Mouse (Mus musculus) stomach, embryonic 16.5 days (tissue): ENCODE data around the gene Galntl5. TPM values are rescaled to one million over a fixed set of nuclear protein-coding genes. Genes with fewer than 3 reads are reported as not detected.
"Not testable (repeated sequence)": the region's sequence is repeated elsewhere in the genome, so short reads cannot be mapped to it uniquely, and the experiment has no call there.

ENCODE experiments used
- ATAC-seq: fragments of 200-750 bp; cut with Nextera tagmentation; 2 replicates; pipeline ENCODE4 v1.8.0; 2017; ENCODE audit warnings: moderate number of reproducible peaks, moderate TSS enrichment; ENCODE audit not compliant: insufficient read depth, low FRiP score
- H3K27ac ChIP-seq: fragments of 300-500 bp; sonication (generic); 2 replicates; pipeline ENCODE4 v1.5.1; 2014; ENCODE audit warnings: low read length
- H3K27me3 ChIP-seq: fragments of 300-500 bp; sonication (generic); 2 replicates; pipeline ENCODE4 v1.6.1; 2014; ENCODE audit warnings: low read length, control low read depth, mixed read lengths; ENCODE audit not compliant: control insufficient read depth, insufficient read depth
- H3K36me3 ChIP-seq: fragments of 300-500 bp; sonication (generic); 2 replicates; pipeline ENCODE4 v1.6.1; 2014; ENCODE audit warnings: low read length; ENCODE audit not compliant: control insufficient read depth, insufficient read depth
- H3K4me1 ChIP-seq: fragments of 300-500 bp; sonication (generic); 2 replicates; pipeline ENCODE4 v1.6.1; 2014; ENCODE audit warnings: low read length, control low read depth, mixed read lengths; ENCODE audit not compliant: control insufficient read depth, insufficient read depth
- H3K4me2 ChIP-seq: fragments of 300-500 bp; sonication (generic); 2 replicates; pipeline ENCODE4 v1.6.1; 2014; ENCODE audit warnings: low read depth, low read length, mixed read lengths
- H3K4me3 ChIP-seq: fragments of 300-500 bp; sonication (generic); replicated peaks from 2 replicates; pipeline ENCODE4 v1.5.1; 2014; ENCODE audit warnings: mild to moderate bottlenecking, low read length
- H3K9ac ChIP-seq: fragments of 300-500 bp; sonication (generic); 2 replicates; pipeline ENCODE4 v1.6.1; 2014; ENCODE audit warnings: low read length
- H3K9me3 ChIP-seq: fragments of 300-500 bp; sonication (generic); replicated peaks from 2 replicates; pipeline ENCODE4 v1.6.1; 2016; ENCODE audit warnings: low read length, control low read depth; ENCODE audit not compliant: control insufficient read depth
- WGBS: fragments of 180-500 bp; shearing (Covaris S2); extraction: QIAGEN DNeasy Blood & Tissue Kit; methylation state at CpG from one replicate; pipeline ENCODE4 v1.1.7; 2014; 5-methylcytosine and 5-hydroxymethylcytosine counted together
- polyA plus RNA-seq: library from polyadenylated mRNA; unstranded; fragments of >200 nt; fragmentation: Nextera tagmentation; extraction: Ambion mirVana; gene quantifications from 2 replicates; pipeline ENCODE4 v1.2.1, GENCODE M21; 2015

Gene Galntl5
- polyA plus RNA-seq, 1 experiment from 2014 or later = not detected

- 2% methylated on average over 72 of the region's 72 CpGs for WGBS
- peak; percentile 95 for ATAC-seq
- peak within 1 kb of the TSS; percentile 69 for H3K4me3 ChIP-seq
Measured at GRCm38 (mm10) chr5:25222752-25223702, 41.8 kb downstream of the Galntl5 start, which contains the start of gene E130116L18Rik. E130116L18Rik (minus strand) TSS chr5:25223153.

GRCm38 (mm10) chr5:25224377-25224776 is 43.1 kb downstream of the Galntl5 start:
- peak overlapping the region; percentile 66 for H3K4me2 ChIP-seq
- not testable (repeated sequence) for H3K9ac ChIP-seq, H3K9me3 ChIP-seq, H3K4me1 ChIP-seq, H3K27ac ChIP-seq, H3K4me3 ChIP-seq, H3K36me3 ChIP-seq, H3K27me3 ChIP-seq, ATAC-seq
- WGBS = 91% methylated on average over 1 of the region's 1 CpGs

More at GRCm38 (mm10) chr5:25222752-25223702, 41.8 kb downstream of the Galntl5 start, which contains the start of gene E130116L18Rik:
- Histone ChIP-seq H3K27ac (peak within 1 kb of the TSS; percentile 90), H3K36me3 (peaks cover 3% of the 10 kb centered on the region; the same call in 1 of the 2 replicates), H3K27me3 (no peaks in the 10 kb centered on the region), H3K9ac (peak within 1 kb of the TSS; percentile 94), H3K4me2 (peak within 1 kb of the TSS; percentile 66), H3K9me3 (no peaks in the 10 kb centered on the region), H3K4me1 (peaks cover 5% of the 10 kb centered on the region; the same call in 1 of the 2 replicates)

GRCm38 (mm10) chr5:25243101-25243500 is 61.8 kb downstream of the Galntl5 start:
- Histone ChIP-seq H3K9ac (no peak overlapping the region), H3K4me3 (no peak overlapping the region), H3K4me1 (no peaks in the 10 kb centered on the region), H3K4me2 (no peak overlapping the region), H3K27ac (peak overlapping the region; percentile 14; the same call in 1 of the 2 replicates), H3K9me3 (no peaks in the 10 kb centered on the region), H3K27me3 (no peaks in the 10 kb centered on the region), H3K36me3 (no peaks in the 10 kb centered on the region; the same call in 1 of the 2 replicates)
- WGBS = 84% methylated on average over 6 of the region's 6 CpGs
- no peak for ATAC-seq

GRCm38 (mm10) chr5:25245806-25246472 is 64.7 kb downstream of the Galntl5 start:
- Histone ChIP-seq H3K27ac (no peak overlapping the region), H3K4me3 (no peak overlapping the region), H3K27me3 (no peaks in the 10 kb centered on the region), H3K4me1 (no peaks in the 10 kb centered on the region), H3K9ac (no peak overlapping the region), H3K36me3 (peaks cover 6% of the 10 kb centered on the region; the same call in 1 of the 2 replicates), H3K4me2 (no peak overlapping the region), H3K9me3 (no peaks in the 10 kb centered on the region)
- no peak for ATAC-seq
- 81% methylated on average over 10 of the region's 10 CpGs for whole genome bisulfite sequencing

- H3K27me3 ChIP-seq = no peaks in the 10 kb centered on the region
- H3K9me3 ChIP-seq = no peaks in the 10 kb centered on the region
- no peak overlapping the region for H3K27ac ChIP-seq
- WGBS = 63% methylated on average over 1 of the region's 1 CpGs
- H3K36me3 ChIP-seq = peaks cover 10% of the 10 kb centered on the region
- ATAC-seq = no peak
- H3K4me3 ChIP-seq = no peak overlapping the region
- H3K9ac ChIP-seq = no peak overlapping the region
- H3K4me2 ChIP-seq = no peak overlapping the region
- no peaks in the 10 kb centered on the region for H3K4me1 ChIP-seq
Measured at GRCm38 (mm10) chr5:25246473-25246865, 65.2 kb downstream of the Galntl5 start.

- H3K27me3 ChIP-seq = no peaks in the 10 kb centered on the region
- ATAC-seq = no peak
- H3K4me3 ChIP-seq = no peak overlapping the region
- no peak overlapping the region for H3K9ac ChIP-seq
- no peaks in the 10 kb centered on the region for H3K9me3 ChIP-seq
- no peaks in the 10 kb centered on the region for H3K4me1 ChIP-seq
- H3K27ac ChIP-seq = no peak overlapping the region
- 63% methylated on average over 3 of the region's 3 CpGs for WGBS
- peaks cover 14% of the 10 kb centered on the region for H3K36me3 ChIP-seq
- no peak overlapping the region for H3K4me2 ChIP-seq
Measured at GRCm38 (mm10) chr5:25247036-25247435, 65.8 kb downstream of the Galntl5 start.

GRCm38 (mm10) chr5:25252423-25252822 is 71.2 kb downstream of the Galntl5 start:
- H3K36me3 ChIP-seq = peaks cover 24% of the 10 kb centered on the region
- H3K9ac ChIP-seq = no peak overlapping the region
- H3K4me3 ChIP-seq = no peak overlapping the region
- 60% methylated on average over 2 of the region's 2 CpGs for WGBS
- H3K27ac ChIP-seq = peak overlapping the region; percentile 81
- no peaks in the 10 kb centered on the region for H3K9me3 ChIP-seq
- H3K4me1 ChIP-seq = no peaks in the 10 kb centered on the region
- no peaks in the 10 kb centered on the region for H3K27me3 ChIP-seq
- ATAC-seq = peak; percentile 83
- H3K4me2 ChIP-seq = no peak overlapping the region

- Histone ChIP-seq H3K4me2 (no peak overlapping the region), H3K36me3 (peaks cover 24% of the 10 kb centered on the region), H3K27me3 (no peaks in the 10 kb centered on the region), H3K4me1 (no peaks in the 10 kb centered on the region), H3K27ac (peak overlapping the region; percentile 81), H3K4me3 (no peak overlapping the region), H3K9ac (no peak overlapping the region), H3K9me3 (no peaks in the 10 kb centered on the region)
- ATAC-seq = peak; percentile 77
- 66% methylated on average over 8 of the region's 8 CpGs for WGBS
Measured at GRCm38 (mm10) chr5:25252825-25253544, 71.7 kb downstream of the Galntl5 start.
